Mouse (Mus musculus) cerebellum, adult 9-11 months (tissue): ENCODE results near the gene Exoc3l.

Source experiments
- DNase-seq: peaks from one replicate; pipeline ENCODE4 v3.0.0; 2022

The Exoc3l gene

GRCm38 (mm10) chr8:105291802-105292201 lies 4.1 kb downstream of the Exoc3l start:
- DNase-seq: peak; percentile 55

GRCm38 (mm10) chr8:105291364-105291763 lies 4.5 kb downstream of the Exoc3l start:
- DNase-seq: peak; percentile 68

GRCm38 (mm10) chr8:105290554-105291314 lies 5.2 kb downstream of the Exoc3l start:
- peak; percentile 88 for DNase-seq

GRCm38 (mm10) chr8:105289805-105290460 lies 6.0 kb downstream of the Exoc3l start, which contains the start of gene 4931428F04Rik:
Gene 4931428F04Rik (minus strand): TSS chr8:105289864.
- DNase-seq: peak; percentile 87

- DNase-seq: peak; percentile 97
Observed at GRCm38 (mm10) chr8:105288958-105289732, 6.8 kb downstream of the Exoc3l start.

- peak; percentile 45 for DNase-seq
Observed at GRCm38 (mm10) chr8:105288231-105288630, 7.7 kb downstream of the Exoc3l start.

GRCm38 (mm10) chr8:105286907-105287306 lies 9.0 kb downstream of the Exoc3l start:
- no peak for DNase-seq

- DNase-seq: peak; percentile 57
Observed at GRCm38 (mm10) chr8:105285514-105285913, 10.4 kb downstream of the Exoc3l start.

GRCm38 (mm10) chr8:105283074-105283473 lies 12.8 kb downstream of the Exoc3l start:
- peak; percentile 80 for DNase-seq

GRCm38 (mm10) chr8:105282239-105282638 lies 13.7 kb downstream of the Exoc3l start:
- no peak for DNase-seq

- no peak for DNase-seq
Observed at GRCm38 (mm10) chr8:105281821-105282220, 14.1 kb downstream of the Exoc3l start.

GRCm38 (mm10) chr8:105280567-105280966 lies 15.3 kb downstream of the Exoc3l start:
- no peak for DNase-seq

- DNase-seq: peak; percentile 95
Observed at GRCm38 (mm10) chr8:105278911-105279334, 17.0 kb downstream of the Exoc3l start.

GRCm38 (mm10) chr8:105276292-105277120 lies 19.4 kb downstream of the Exoc3l start:
- peak; percentile 45 for DNase-seq

- DNase-seq: no peak
Observed at GRCm38 (mm10) chr8:105275840-105276239, 20.1 kb downstream of the Exoc3l start, which contains the start of gene Nol3. Gene Nol3 (plus strand): TSS chr8:105276140.

GRCm38 (mm10) chr8:105275387-105275786 lies 20.5 kb downstream of the Exoc3l start:
- DNase-seq: no peak

GRCm38 (mm10) chr8:105270916-105271186 lies 25.1 kb downstream of the Exoc3l start:
- peak; percentile 37 for DNase-seq

- peak; percentile 65 for DNase-seq
Observed at GRCm38 (mm10) chr8:105270101-105270915, 25.6 kb downstream of the Exoc3l start.

- DNase-seq: peak; percentile 77
Observed at GRCm38 (mm10) chr8:105269461-105269947, 26.4 kb downstream of the Exoc3l start, which contains the start of gene Hsf4. Gene Hsf4 (plus strand): TSS chr8:105269801.

- DNase-seq: no peak
Observed at GRCm38 (mm10) chr8:105269075-105269458, 26.8 kb downstream of the Exoc3l start.

- peak; percentile 84 for DNase-seq
Observed at GRCm38 (mm10) chr8:105268342-105269074, 27.4 kb downstream of the Exoc3l start.
